Mouse (Mus musculus): ENCODE data around the gene Rab22a.
A peak's percentile ranks its signal among the peaks of the same experiment; 100 is the strongest.

Gene Rab22a

GRCm38 (mm10) chr2:173724382-173724781 lies 64.8 kb downstream of the Rab22a start:
- no peak for DNase-seq

- DNase-seq, result no peak
Measured at GRCm38 (mm10) chr2:173724940-173725807, 65.6 kb downstream of the Rab22a start.

GRCm38 (mm10) chr2:173725819-173726218 lies 66.3 kb downstream of the Rab22a start:
- DNase-seq, result no peak

GRCm38 (mm10) chr2:173730444-173730966 lies 70.9 kb downstream of the Rab22a start:
- peak; percentile 7 for DNase-seq

- no peak for DNase-seq
Measured at GRCm38 (mm10) chr2:173734426-173734825, 74.9 kb downstream of the Rab22a start.

GRCm38 (mm10) chr2:173737222-173737989 lies 77.8 kb downstream of the Rab22a start, which contains the start of gene Vapb:
Vapb (plus strand) TSS chr2:173737511.
- peak; percentile 100 for DNase-seq

GRCm38 (mm10) chr2:173738232-173738631 lies 78.7 kb downstream of the Rab22a start:
- no peak for DNase-seq

GRCm38 (mm10) chr2:173739107-173739506 lies 79.5 kb downstream of the Rab22a start:
- no peak for DNase-seq

- no peak for DNase-seq
Measured at GRCm38 (mm10) chr2:173742090-173742489, 82.5 kb downstream of the Rab22a start.

GRCm38 (mm10) chr2:173742744-173743143 lies 83.2 kb downstream of the Rab22a start:
- DNase-seq, result no peak

- no peak for DNase-seq
Measured at GRCm38 (mm10) chr2:173744070-173744815, 84.7 kb downstream of the Rab22a start.

GRCm38 (mm10) chr2:173748961-173749659 lies 89.5 kb downstream of the Rab22a start:
- no peak for DNase-seq

- no peak for DNase-seq
Measured at GRCm38 (mm10) chr2:173755433-173756144, 96.0 kb downstream of the Rab22a start.

Measured in liver (tissue).